Mouse (Mus musculus) G1E (cell line): ENCODE data around the gene Il3. TPM values are rescaled to one million over a fixed set of nuclear protein-coding genes. Genes with fewer than 3 reads are reported as not detected.
A peak's percentile ranks its signal among the peaks of the same experiment; 100 is the strongest.

Experiments
- ATAC-seq: 2 replicates; pipeline ENCODE4 v1.8.0; 2016; ENCODE audit warnings: mild to moderate bottlenecking; ENCODE audit not compliant: insufficient number of reproducible peaks, poor library complexity, low FRiP score, severe bottlenecking; ENCODE audit errors: extremely low read depth
- DNase-seq: peaks from one replicate; pipeline ENCODE4 v3.0.0; 2012; ENCODE audit warnings: low spot score
- H3K27me3 ChIP-seq: 2 replicates; pipeline ENCODE4 v1.6.1; 2012; ENCODE audit warnings: mild to moderate bottlenecking, low read length, inconsistent platforms; ENCODE audit not compliant: insufficient read depth
- H3K36me3 ChIP-seq: replicated peaks from 2 replicates; pipeline ENCODE3; 2012; ENCODE audit warnings: mild to moderate bottlenecking, inconsistent platforms
- H3K4me1 ChIP-seq: 2 replicates; pipeline ENCODE4 v1.6.1; 2012; ENCODE audit warnings: low read depth, low read length, inconsistent platforms, mixed read lengths; ENCODE audit not compliant: insufficient read depth
- H3K4me3 ChIP-seq: 2 replicates; pipeline ENCODE4 v1.5.1; 2012; ENCODE audit warnings: low read depth, mild to moderate bottlenecking, inconsistent platforms, low read length, moderate library complexity, mixed read lengths
- H3K9me3 ChIP-seq: replicated peaks from 2 replicates; pipeline ENCODE4 v1.6.1; 2012; ENCODE audit warnings: inconsistent platforms
- CTCF ChIP-seq: IDR thresholded peaks from 2 replicates; pipeline ENCODE4 v1.5.1; 2012; ENCODE audit warnings: low read depth, low read length, inconsistent platforms, mixed read lengths
- GATA1 ChIP-seq: IDR thresholded peaks from 2 replicates; pipeline ENCODE4 v1.6.1; 2012; ENCODE audit warnings: borderline replicate concordance, low read length, inconsistent platforms, mixed read lengths
- GATA2 ChIP-seq: IDR thresholded peaks from 2 replicates; pipeline ENCODE4 v1.6.1; 2012; ENCODE audit warnings: low read depth, low read length, inconsistent platforms, borderline replicate concordance
- POLR2AphosphoS5 ChIP-seq: IDR thresholded peaks from 2 replicates; pipeline ENCODE4 v1.6.1; 2012; ENCODE audit warnings: low read depth, low read length, inconsistent platforms; ENCODE audit not compliant: insufficient replicate concordance
- TAL1 ChIP-seq: conservative IDR thresholded peaks from 2 replicates; pipeline ENCODE4 v1.6.1; 2012; ENCODE audit warnings: low read depth, low read length, inconsistent platforms, mixed read lengths
- polyA plus RNA-seq: library from polyadenylated mRNA; stranded (reverse); fragments of >175 nt; gene quantifications from 2 replicates; pipeline ENCODE4 v1.2.3, GENCODE M21; 2012
- total RNA-seq, 2 experiments: library from RNA; stranded (forward) in 1 of 2; stranded (reverse) in 1 of 2; fragments of 200-1000 nt in 1 of 2; fragments of >200 nt in 1 of 2; fragmentation: Nextera tagmentation in 1 of 2; gene quantifications; 2 replicates each; pipeline ENCODE4 v1.2.3; 2014 to 2017

Gene Il3
- total and polyA plus RNA-seq, 3 experiments: 0.22 TPM; not detected in 2

DNA sequence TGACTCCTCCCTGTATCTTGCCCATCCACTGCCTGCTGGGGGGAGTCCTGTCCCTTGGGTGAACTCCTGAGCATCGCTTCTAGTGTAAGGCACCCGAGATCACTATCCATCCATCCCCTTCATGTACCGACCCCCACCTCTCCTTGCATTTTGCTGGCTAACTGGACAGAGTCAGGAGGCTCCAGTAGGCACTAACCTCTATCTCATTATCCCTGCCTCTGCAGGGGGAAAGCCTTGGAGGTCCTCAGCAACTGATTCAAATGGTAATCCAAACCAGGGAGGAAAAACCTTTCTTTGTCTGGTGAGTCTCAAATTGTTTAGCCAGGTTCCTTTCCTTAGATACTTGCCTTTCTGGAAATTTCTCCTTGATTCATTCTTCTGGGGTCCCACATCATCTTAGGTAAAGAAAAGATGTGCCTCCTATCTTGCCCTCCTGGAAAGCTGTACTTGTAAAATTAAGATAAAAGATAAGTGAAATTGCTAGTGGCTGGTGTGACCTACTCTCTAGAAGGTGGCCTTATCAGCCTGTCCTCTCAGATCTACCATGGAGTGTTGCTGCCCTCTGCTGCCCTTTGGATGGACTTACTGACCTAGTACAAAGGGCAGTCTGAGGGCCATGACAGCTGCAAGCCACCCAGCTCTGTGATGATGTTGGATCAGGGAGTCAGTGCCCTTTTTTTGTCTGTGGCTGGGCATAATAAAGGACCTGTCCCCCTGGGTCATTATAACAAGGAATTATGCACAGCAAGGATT lies 10.3 kb downstream of the Il3 start:
- TF ChIP-seq GATA1 (no peak), TAL1 (no peak), CTCF (peak; percentile 10; the same call in 1 of the 2 replicates)
- peaks cover 7% of the 10 kb centered on the region for H3K27me3 ChIP-seq
- no peaks in the 10 kb centered on the region for H3K9me3 ChIP-seq
- H3K36me3 ChIP-seq: no peaks in the 10 kb centered on the region
- ATAC-seq (no peak), DNase-seq (no peak)
- H3K4me1 ChIP-seq: no peaks in the 10 kb centered on the region
- H3K4me3 ChIP-seq: no peak overlapping the region

DNA sequence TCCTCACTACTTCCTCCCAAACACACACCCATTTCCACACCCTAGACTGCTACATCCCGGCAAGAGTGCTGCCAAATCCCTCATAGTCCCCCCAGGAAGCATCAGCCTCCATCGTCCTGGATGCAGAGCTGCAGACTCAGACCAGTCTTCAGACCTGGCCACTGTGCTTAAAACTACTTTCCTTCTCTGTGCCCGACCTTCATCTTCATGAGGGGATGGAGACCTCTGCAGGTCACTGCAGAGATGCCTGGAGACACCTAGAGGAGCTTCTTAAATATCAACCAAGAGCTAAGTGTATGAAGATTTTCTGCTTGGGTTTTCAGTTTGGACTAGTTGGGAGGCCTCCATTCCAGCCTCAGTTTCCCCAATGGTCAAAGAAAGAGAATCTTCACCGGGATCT lies 13.0 kb downstream of the Il3 start:
- Histone ChIP-seq H3K4me1 (no peaks in the 10 kb centered on the region), H3K4me3 (no peak overlapping the region), H3K27me3 (peaks cover 7% of the 10 kb centered on the region), H3K9me3 (no peaks in the 10 kb centered on the region), H3K36me3 (no peaks in the 10 kb centered on the region)
- ATAC-seq: no peak
- DNase-seq: no peak
- TF ChIP-seq CTCF: no peak
- TF ChIP-seq TAL1: no peak
- no peak for TF ChIP-seq GATA2
- no peak for TF ChIP-seq GATA1
- no peak for TF ChIP-seq POLR2AphosphoS5

DNA sequence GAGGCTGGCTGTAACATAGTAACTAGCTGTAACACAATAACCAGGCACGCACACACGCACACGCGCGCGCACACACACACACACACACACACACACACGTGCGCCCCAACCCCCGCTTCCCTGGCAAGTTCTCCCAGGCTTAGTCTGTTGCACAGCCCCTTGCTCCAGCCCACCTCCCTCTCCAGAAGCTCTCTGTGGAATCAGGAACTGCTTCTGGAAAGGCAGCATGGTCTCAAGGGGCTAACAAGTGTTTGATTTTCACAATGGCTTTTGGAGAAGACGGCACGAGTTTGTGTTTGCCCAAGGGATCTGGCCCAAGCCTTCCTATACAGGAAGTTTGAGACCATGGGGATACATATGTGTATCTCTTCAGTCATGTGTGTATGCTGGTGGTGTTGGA lies 16.5 kb downstream of the Il3 start:
- no peak for TF ChIP-seq TAL1
- no peak for TF ChIP-seq GATA2
- no peak for TF ChIP-seq POLR2AphosphoS5
- no peak for TF ChIP-seq GATA1
- TF ChIP-seq CTCF: no peak
- no peaks in the 10 kb centered on the region for H3K36me3 ChIP-seq
- ATAC-seq (no peak), DNase-seq (no peak)
- no peak overlapping the region for H3K4me3 ChIP-seq
- H3K9me3 ChIP-seq: no peaks in the 10 kb centered on the region
- no peaks in the 10 kb centered on the region for H3K4me1 ChIP-seq
- no peaks in the 10 kb centered on the region for H3K27me3 ChIP-seq

DNA sequence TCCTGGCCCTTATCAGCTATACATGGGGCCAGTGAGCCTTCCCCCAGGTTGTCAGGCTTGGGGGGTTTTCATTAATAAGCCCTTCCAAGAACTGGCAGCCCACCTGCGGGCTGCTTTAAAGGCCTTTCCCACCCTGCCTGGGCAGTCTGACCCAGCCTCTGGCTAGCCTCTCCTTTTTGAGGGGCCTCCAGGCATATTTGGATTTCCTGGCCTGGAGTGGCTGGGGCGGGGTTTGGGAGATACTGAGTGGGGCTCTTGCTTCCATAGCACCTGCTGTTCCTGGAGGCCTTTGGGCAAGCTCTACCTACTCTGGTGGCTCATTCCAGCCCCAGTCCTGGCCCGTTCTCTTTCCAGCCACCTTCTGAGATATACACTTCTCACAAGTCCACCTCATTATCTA lies 17.3 kb downstream of the Il3 start:
- H3K9me3 ChIP-seq: no peaks in the 10 kb centered on the region
- DNase-seq: no peak
- no peak for ATAC-seq

GRCm38 (mm10) chr11:54248940-54249717 lies 17.9 kb downstream of the Il3 start, which contains the start of gene Csf2:
Csf2 (minus strand) TSS chr11:54249667.
- Histone ChIP-seq H3K27me3 (no peaks in the 10 kb centered on the region), H3K4me1 (no peaks in the 10 kb centered on the region), H3K36me3 (no peaks in the 10 kb centered on the region), H3K9me3 (no peaks in the 10 kb centered on the region), H3K4me3 (no peak within 1 kb of the TSS)
- TF ChIP-seq GATA2 (no peak), GATA1 (no peak), POLR2AphosphoS5 (no peak), CTCF (no peak), TAL1 (no peak)
- DNase-seq (no peak), ATAC-seq (no peak)

More for the DNA sequence above, 17.3 kb downstream of the Il3 start:
- Histone ChIP-seq H3K4me3 (no peak overlapping the region), H3K27me3 (no peaks in the 10 kb centered on the region), H3K36me3 (no peaks in the 10 kb centered on the region), H3K4me1 (no peaks in the 10 kb centered on the region)
- no peak for TF ChIP-seq GATA2
- no peak for TF ChIP-seq TAL1
- TF ChIP-seq POLR2AphosphoS5: no peak
- TF ChIP-seq CTCF: no peak
- TF ChIP-seq GATA1: no peak

- TF ChIP-seq TAL1 (no peak), GATA2 (no peak), GATA1 (no peak), CTCF (no peak), POLR2AphosphoS5 (no peak)
- H3K27me3 ChIP-seq: no peaks in the 10 kb centered on the region
- no peak for DNase-seq
- H3K4me1 ChIP-seq: no peaks in the 10 kb centered on the region
- H3K36me3 ChIP-seq: no peaks in the 10 kb centered on the region
- H3K9me3 ChIP-seq: no peaks in the 10 kb centered on the region
- ATAC-seq: no peak
- H3K4me3 ChIP-seq: no peak overlapping the region
Observed at GRCm38 (mm10) chr11:54247251-54247950, 19.7 kb downstream of the Il3 start.
